Mouse (Mus musculus): ENCODE measurements at regions not wholly inside any gene's neighbourhood (a gene's known extent, or its start where the extent isn't known, plus 50 kb on each side); places are given as distances from the start of the nearest gene placed in this dataset.

- Histone ChIP-seq H3K4me1 (replicated peaks; ENCODE audit: control insufficient read depth, insufficient read depth) (no peaks in the 10 kb centered on the region), H3K36me3 (ENCODE audit: control insufficient read depth, insufficient read depth, low read length) (no peaks in the 10 kb centered on the region), H3K4me2 (replicated peaks; ENCODE audit: low read depth) (no peak overlapping the region), H3K27me3 (ENCODE audit: control insufficient read depth, insufficient read depth, low read length) (no peaks in the 10 kb centered on the region), H3K27ac (replicated peaks) (no peak overlapping the region), H3K9ac (ENCODE audit: low read length) (no peak overlapping the region), H3K9me3 (ENCODE audit: control insufficient read depth, low read length) (no peaks in the 10 kb centered on the region), H3K4me3 (ENCODE audit: low read depth, low read length) (no peak overlapping the region)
- 76% methylated on average over 2 of the region's 2 CpGs for WGBS
- ATAC-seq (ENCODE audit: low FRiP score, low TSS enrichment) (no peak), DNase-seq (ENCODE audit: low spot score) (no peak)
- TF ChIP-seq CTCF (IDR thresholded peaks at IDR 0.05; ENCODE audit: low read depth) (no peak), EP300 (optimal IDR thresholded peaks at IDR 0.05) (no peak)
These were observed 955.5 kb upstream of the Tenm3 start for GRCm38 (mm10) chr8:49799236-49799635.

GRCm38 (mm10) chr8:49796741-49797140 is 953.0 kb upstream of the Tenm3 start:
- ATAC-seq (ENCODE audit: low FRiP score, low TSS enrichment) (no peak), DNase-seq (ENCODE audit: low spot score) (no peak)
- Histone ChIP-seq H3K27me3 (ENCODE audit: control insufficient read depth, insufficient read depth, low read length) (no peaks in the 10 kb centered on the region), H3K9me3 (ENCODE audit: control insufficient read depth, low read length) (no peaks in the 10 kb centered on the region), H3K4me2 (replicated peaks; ENCODE audit: low read depth) (no peak overlapping the region), H3K27ac (replicated peaks) (no peak overlapping the region), H3K36me3 (ENCODE audit: control insufficient read depth, insufficient read depth, low read length) (no peaks in the 10 kb centered on the region), H3K4me3 (ENCODE audit: low read depth, low read length) (no peak overlapping the region), H3K4me1 (replicated peaks; ENCODE audit: control insufficient read depth, insufficient read depth) (no peaks in the 10 kb centered on the region), H3K9ac (ENCODE audit: low read length) (no peak overlapping the region)
- TF ChIP-seq EP300 (optimal IDR thresholded peaks at IDR 0.05) (no peak), CTCF (IDR thresholded peaks at IDR 0.05; ENCODE audit: low read depth) (no peak)
- WGBS = 70% methylated on average over 3 of the region's 3 CpGs

- H3K4me2 ChIP-seq (replicated peaks; ENCODE audit: low read depth) = no peak overlapping the region
- no peak overlapping the region for H3K27ac ChIP-seq (replicated peaks)
- ATAC-seq (ENCODE audit: low FRiP score, low TSS enrichment) = no peak
- H3K9ac ChIP-seq (ENCODE audit: low read length) = no peak overlapping the region
- H3K27me3 ChIP-seq (ENCODE audit: control insufficient read depth, insufficient read depth, low read length) = no peaks in the 10 kb centered on the region
- 73% methylated on average over 1 of the region's 1 CpGs for WGBS
- no peak for TF ChIP-seq EP300 (optimal IDR thresholded peaks at IDR 0.05)
- no peak for TF ChIP-seq CTCF (IDR thresholded peaks at IDR 0.05; ENCODE audit: low read depth)
- no peaks in the 10 kb centered on the region for H3K36me3 ChIP-seq (ENCODE audit: control insufficient read depth, insufficient read depth, low read length)
- H3K4me1 ChIP-seq (replicated peaks; ENCODE audit: control insufficient read depth, insufficient read depth) = no peaks in the 10 kb centered on the region
- H3K4me3 ChIP-seq (ENCODE audit: low read depth, low read length) = no peak overlapping the region
- no peaks in the 10 kb centered on the region for H3K9me3 ChIP-seq (ENCODE audit: control insufficient read depth, low read length)
- DNase-seq (ENCODE audit: low spot score) = no peak
These were observed 950.7 kb upstream of the Tenm3 start for GRCm38 (mm10) chr8:49794491-49794890.

- ATAC-seq (ENCODE audit: low FRiP score, low TSS enrichment) (no peak), DNase-seq (ENCODE audit: low spot score) (no peak)
- 72% methylated on average over 4 of the region's 4 CpGs for WGBS
- no peaks in the 10 kb centered on the region for H3K27me3 ChIP-seq (ENCODE audit: control insufficient read depth, insufficient read depth, low read length)
- H3K36me3 ChIP-seq (ENCODE audit: control insufficient read depth, insufficient read depth, low read length) = no peaks in the 10 kb centered on the region
- no peak overlapping the region for H3K4me3 ChIP-seq (ENCODE audit: low read depth, low read length)
- no peak overlapping the region for H3K27ac ChIP-seq (replicated peaks)
- no peaks in the 10 kb centered on the region for H3K9me3 ChIP-seq (ENCODE audit: control insufficient read depth, low read length)
- H3K4me2 ChIP-seq (replicated peaks; ENCODE audit: low read depth) = no peak overlapping the region
- TF ChIP-seq CTCF (IDR thresholded peaks at IDR 0.05; ENCODE audit: low read depth) = no peak
- no peak for TF ChIP-seq EP300 (optimal IDR thresholded peaks at IDR 0.05)
- no peaks in the 10 kb centered on the region for H3K4me1 ChIP-seq (replicated peaks; ENCODE audit: control insufficient read depth, insufficient read depth)
- H3K9ac ChIP-seq (ENCODE audit: low read length) = no peak overlapping the region
These were observed 926.1 kb upstream of the Tenm3 start for GRCm38 (mm10) chr8:49769829-49770228.

GRCm38 (mm10) chr8:49738043-49738442 is 894.3 kb upstream of the Tenm3 start:
- WGBS = 43% methylated on average over 6 of the region's 6 CpGs

GRCm38 (mm10) chr8:49729156-49729555 is 885.4 kb upstream of the Tenm3 start:
- Histone ChIP-seq H3K4me3 (ENCODE audit: low read depth, low read length) (no peak overlapping the region), H3K27ac (replicated peaks) (no peak overlapping the region), H3K9me3 (ENCODE audit: control insufficient read depth, low read length) (no peaks in the 10 kb centered on the region), H3K9ac (ENCODE audit: low read length) (no peak overlapping the region), H3K27me3 (ENCODE audit: control insufficient read depth, insufficient read depth, low read length) (no peaks in the 10 kb centered on the region), H3K4me2 (replicated peaks; ENCODE audit: low read depth) (no peak overlapping the region), H3K4me1 (replicated peaks; ENCODE audit: control insufficient read depth, insufficient read depth) (no peaks in the 10 kb centered on the region), H3K36me3 (ENCODE audit: control insufficient read depth, insufficient read depth, low read length) (no peaks in the 10 kb centered on the region)
- 48% methylated on average over 2 of the region's 2 CpGs for WGBS
- ATAC-seq (ENCODE audit: low FRiP score, low TSS enrichment) (no peak), DNase-seq (ENCODE audit: low spot score) (no peak)
- no peak for TF ChIP-seq CTCF (IDR thresholded peaks at IDR 0.05; ENCODE audit: low read depth)

More at GRCm38 (mm10) chr8:49738043-49738442, 894.3 kb upstream of the Tenm3 start:
- Histone ChIP-seq H3K36me3 (ENCODE audit: control insufficient read depth, insufficient read depth, low read length) (no peaks in the 10 kb centered on the region), H3K27me3 (ENCODE audit: control insufficient read depth, insufficient read depth, low read length) (no peaks in the 10 kb centered on the region), H3K4me1 (replicated peaks; ENCODE audit: control insufficient read depth, insufficient read depth) (no peaks in the 10 kb centered on the region), H3K9me3 (ENCODE audit: control insufficient read depth, low read length) (no peaks in the 10 kb centered on the region), H3K9ac (ENCODE audit: low read length) (no peak overlapping the region), H3K4me2 (replicated peaks; ENCODE audit: low read depth) (no peak overlapping the region), H3K4me3 (ENCODE audit: low read depth, low read length) (no peak overlapping the region), H3K27ac (replicated peaks) (no peak overlapping the region)
- ATAC-seq (ENCODE audit: low FRiP score, low TSS enrichment) (no peak), DNase-seq (ENCODE audit: low spot score) (no peak)
- no peak for TF ChIP-seq CTCF (IDR thresholded peaks at IDR 0.05; ENCODE audit: low read depth)
- no peak for TF ChIP-seq EP300 (optimal IDR thresholded peaks at IDR 0.05)

Measured in stomach, postnatal 0 days (tissue).